Mouse (Mus musculus) liver, postnatal 0 days (tissue): ENCODE data around the gene Dctn2.

Source experiments
- CTCF ChIP-seq: sonication (generic); IDR thresholded peaks from 2 replicates; pipeline ENCODE4 v1.5.1; 2016; ENCODE audit warnings: antibody characterized with exemption, low read depth
- EP300 ChIP-seq: IDR thresholded peaks from 2 replicates; pipeline ENCODE4 v1.6.1; 2016; ENCODE audit warnings: antibody characterized with exemption, low read depth, mild to moderate bottlenecking

DNA sequence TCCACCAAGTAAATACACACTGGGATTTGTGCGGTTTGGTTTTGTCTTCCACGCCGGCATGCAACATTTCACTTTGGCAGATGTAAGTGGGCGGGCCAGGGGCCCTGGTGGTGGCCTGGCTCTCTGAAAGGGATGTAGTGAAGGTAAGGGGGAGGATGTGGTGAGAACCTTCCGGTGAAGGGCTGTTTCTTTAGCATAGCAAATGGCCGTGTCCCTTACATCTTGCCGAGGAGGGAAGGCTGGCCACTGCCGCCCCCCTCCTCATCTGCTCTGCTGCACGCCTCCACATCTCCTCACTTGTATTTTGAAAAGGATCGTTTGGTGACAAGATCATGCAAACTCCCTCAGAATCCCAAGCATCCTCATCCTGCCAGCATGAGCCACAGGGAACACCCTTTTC is 40.4 kb upstream of the Dctn2 start:
- TF ChIP-seq CTCF: no peak
- no peak for TF ChIP-seq EP300
